Mouse (Mus musculus): ENCODE results near the gene Ccm2. TPM values are rescaled to one million over a fixed set of nuclear protein-coding genes. Genes with fewer than 3 reads are reported as not detected.

The Ccm2 gene
- total and polyA plus RNA-seq, 2 experiments from 2014 or later, result 77.5 to 80.2 TPM

DNA sequence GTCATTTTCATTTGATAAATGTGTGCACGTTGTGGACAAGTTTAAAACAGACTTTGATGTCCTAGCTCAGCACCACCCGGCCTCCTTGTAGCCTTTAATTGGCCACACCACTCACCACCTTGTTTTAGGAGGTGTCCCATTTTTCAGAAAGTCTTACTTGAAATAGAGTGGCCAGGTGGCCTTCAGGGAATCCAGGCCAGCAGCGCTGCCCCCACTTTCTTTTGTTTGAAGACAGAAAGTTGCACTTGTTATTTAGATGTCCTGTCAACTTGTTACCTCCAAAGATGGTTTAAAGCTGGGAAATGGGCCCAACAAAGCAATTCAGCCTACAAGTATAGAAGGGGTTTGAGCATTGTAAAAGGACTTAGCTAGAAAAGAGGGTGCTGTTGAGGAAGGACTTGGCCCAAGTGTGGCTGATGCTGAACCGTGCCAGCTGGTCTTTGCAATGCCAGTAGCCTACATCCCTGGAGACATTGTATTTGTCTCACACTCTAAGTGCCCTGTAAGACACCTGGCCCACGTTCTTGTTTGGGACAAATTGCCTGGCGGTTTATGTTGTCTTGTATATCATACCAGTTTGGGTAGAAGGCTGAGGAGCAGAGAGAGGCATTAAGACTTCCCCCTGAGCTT, 1.1 kb downstream of the Ccm2 start:
- peaks cover 8% of the 10 kb centered on the region for H3K4me1 ChIP-seq (ENCODE audit: insufficient read depth, low read length)
- H3K4me2 ChIP-seq (ENCODE audit: low read depth, low read length), result peak overlapping the region; percentile 79
- H3K9me3 ChIP-seq (ENCODE audit: low read length), result no peaks in the 10 kb centered on the region
- WGBS, result 23% methylated on average over 6 of the region's 6 CpGs
- peak overlapping the region; percentile 86 for H3K9ac ChIP-seq (replicated peaks; ENCODE audit: low read length)
- peak overlapping the region; percentile 92 for H3K27ac ChIP-seq
- no peaks in the 10 kb centered on the region for H3K36me3 ChIP-seq (ENCODE audit: insufficient read depth, low read length)
- TF ChIP-seq CTCF (IDR thresholded peaks at IDR 0.05; ENCODE audit: low read depth), result no peak
- peak; percentile 28 for DNase-seq (ENCODE audit: low spot score)
- H3K4me3 ChIP-seq (ENCODE audit: low read length), result peak overlapping the region; percentile 67
- ATAC-seq, result no peak
- H3K27me3 ChIP-seq (ENCODE audit: insufficient read depth, low read length), result no peaks in the 10 kb centered on the region

DNA sequence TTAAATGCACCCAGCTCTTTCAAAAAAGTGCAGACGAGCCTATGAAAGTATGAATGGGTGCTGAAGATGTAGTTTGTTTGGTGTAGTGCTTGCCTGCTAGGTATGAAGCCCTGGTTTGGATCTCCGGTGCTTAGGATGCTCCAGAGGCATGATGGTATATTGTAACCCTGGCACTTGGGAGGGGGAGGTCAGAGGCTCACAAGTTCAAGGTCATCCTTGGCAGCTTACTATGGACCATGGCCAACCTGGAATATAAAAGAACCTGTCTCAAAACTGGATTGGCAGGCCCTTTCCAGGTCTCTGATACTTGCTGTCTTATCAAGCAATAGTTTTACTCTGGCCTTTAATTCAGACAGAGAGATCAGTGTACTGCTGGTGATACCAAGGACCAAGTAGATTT, 3.1 kb downstream of the Ccm2 start:
- Histone ChIP-seq H3K27me3 (ENCODE audit: insufficient read depth, low read length) (no peaks in the 10 kb centered on the region), H3K27ac (no peak overlapping the region), H3K9ac (replicated peaks; ENCODE audit: low read length) (no peak overlapping the region), H3K4me3 (ENCODE audit: low read length) (no peak overlapping the region), H3K4me2 (ENCODE audit: low read depth, low read length) (no peak overlapping the region), H3K36me3 (ENCODE audit: insufficient read depth, low read length) (no peaks in the 10 kb centered on the region), H3K4me1 (ENCODE audit: insufficient read depth, low read length) (peaks cover 8% of the 10 kb centered on the region), H3K9me3 (ENCODE audit: low read length) (no peaks in the 10 kb centered on the region)
- WGBS, result 85% methylated on average over 2 of the region's 2 CpGs
- DNase-seq (ENCODE audit: low spot score) (no peak), ATAC-seq (no peak)
- TF ChIP-seq CTCF (IDR thresholded peaks at IDR 0.05; ENCODE audit: low read depth), result no peak

DNA sequence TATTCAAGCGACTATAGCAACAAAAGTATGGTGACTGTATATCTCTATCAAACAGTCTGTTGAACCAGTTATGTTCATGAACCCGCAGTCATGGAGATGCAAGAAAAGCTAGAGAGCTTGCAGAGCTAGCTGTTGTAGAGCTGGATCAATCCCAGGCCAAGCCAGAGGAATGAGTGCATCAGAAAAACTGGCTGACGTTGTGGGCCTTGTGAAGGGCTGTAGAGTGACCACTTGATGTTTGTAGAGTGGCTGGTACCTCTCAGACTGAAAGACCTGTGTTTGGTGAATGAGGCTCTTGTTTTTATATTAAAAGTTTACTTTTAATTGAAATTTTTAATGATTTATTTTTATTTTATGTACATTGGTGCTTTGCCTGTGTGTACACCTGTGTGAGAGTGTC, 3.5 kb downstream of the Ccm2 start:
- no peaks in the 10 kb centered on the region for H3K27me3 ChIP-seq (ENCODE audit: insufficient read depth, low read length)
- H3K9ac ChIP-seq (replicated peaks; ENCODE audit: low read length), result no peak overlapping the region
- no peak overlapping the region for H3K4me3 ChIP-seq (ENCODE audit: low read length)
- peaks cover 8% of the 10 kb centered on the region for H3K4me1 ChIP-seq (ENCODE audit: insufficient read depth, low read length)
- no peaks in the 10 kb centered on the region for H3K36me3 ChIP-seq (ENCODE audit: insufficient read depth, low read length)
- H3K9me3 ChIP-seq (ENCODE audit: low read length), result no peaks in the 10 kb centered on the region
- ATAC-seq (no peak), DNase-seq (ENCODE audit: low spot score) (no peak)
- WGBS, result 97% methylated on average over 3 of the region's 3 CpGs
- H3K27ac ChIP-seq, result no peak overlapping the region
- no peak for TF ChIP-seq CTCF (IDR thresholded peaks at IDR 0.05; ENCODE audit: low read depth)
- no peak overlapping the region for H3K4me2 ChIP-seq (ENCODE audit: low read depth, low read length)

DNA sequence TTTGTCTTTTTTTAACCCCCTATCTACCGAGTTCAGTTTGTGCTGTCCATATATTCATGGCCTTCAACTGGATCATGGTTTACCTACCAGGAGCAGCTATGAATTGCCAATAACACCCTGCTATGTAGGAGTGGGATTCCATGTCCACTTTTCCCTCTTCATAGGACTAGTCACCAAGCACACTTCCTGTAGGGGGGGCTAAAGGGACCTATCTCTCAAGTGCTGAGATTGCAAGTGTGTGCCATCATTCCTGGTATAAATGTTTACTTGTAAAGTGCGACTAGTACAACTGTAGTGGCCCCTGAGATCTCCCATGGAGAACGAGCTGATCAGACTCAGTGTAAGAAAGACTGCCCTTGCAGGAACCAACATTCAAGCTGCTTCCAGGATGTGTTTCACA, 11.5 kb downstream of the Ccm2 start:
- Histone ChIP-seq H3K36me3 (ENCODE audit: insufficient read depth, low read length) (no peaks in the 10 kb centered on the region), H3K4me1 (ENCODE audit: insufficient read depth, low read length) (no peaks in the 10 kb centered on the region), H3K27me3 (ENCODE audit: insufficient read depth, low read length) (no peaks in the 10 kb centered on the region), H3K27ac (no peak overlapping the region), H3K9me3 (ENCODE audit: low read length) (no peaks in the 10 kb centered on the region), H3K4me3 (ENCODE audit: low read length) (no peak overlapping the region), H3K4me2 (ENCODE audit: low read depth, low read length) (no peak overlapping the region), H3K9ac (replicated peaks; ENCODE audit: low read length) (no peak overlapping the region)
- ATAC-seq (no peak), DNase-seq (ENCODE audit: low spot score) (no peak)
- 92% methylated on average over 3 of the region's 3 CpGs for WGBS
- TF ChIP-seq CTCF (IDR thresholded peaks at IDR 0.05; ENCODE audit: low read depth), result no peak

DNA sequence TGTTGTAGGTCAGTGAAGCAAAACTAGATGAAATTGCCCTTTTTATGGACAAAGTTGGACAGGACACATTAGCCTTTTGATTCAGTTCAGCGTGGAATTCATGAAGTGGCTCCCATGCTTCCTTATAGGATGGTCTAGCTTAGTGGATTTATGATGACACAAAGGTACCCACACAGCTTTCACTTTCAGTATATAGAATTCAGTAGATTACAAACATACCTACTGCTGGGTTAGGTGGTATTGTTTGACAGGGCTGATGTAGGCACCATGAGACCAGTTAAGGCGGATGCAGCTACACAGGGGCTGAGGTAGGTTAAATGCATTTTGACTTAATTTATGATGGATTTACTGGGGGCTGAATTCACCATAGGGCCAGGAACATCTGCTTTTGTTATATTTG, 13.3 kb downstream of the Ccm2 start:
- TF ChIP-seq CTCF (IDR thresholded peaks at IDR 0.05; ENCODE audit: low read depth), result no peak
- WGBS, result 95% methylated on average over 2 of the region's 2 CpGs
- Histone ChIP-seq H3K9ac (replicated peaks; ENCODE audit: low read length) (no peak overlapping the region), H3K9me3 (ENCODE audit: low read length) (no peaks in the 10 kb centered on the region), H3K4me1 (ENCODE audit: insufficient read depth, low read length) (no peaks in the 10 kb centered on the region), H3K4me3 (ENCODE audit: low read length) (no peak overlapping the region), H3K36me3 (ENCODE audit: insufficient read depth, low read length) (no peaks in the 10 kb centered on the region), H3K27me3 (ENCODE audit: insufficient read depth, low read length) (no peaks in the 10 kb centered on the region), H3K27ac (no peak overlapping the region), H3K4me2 (ENCODE audit: low read depth, low read length) (no peak overlapping the region)
- DNase-seq (ENCODE audit: low spot score) (no peak), ATAC-seq (no peak)

DNA sequence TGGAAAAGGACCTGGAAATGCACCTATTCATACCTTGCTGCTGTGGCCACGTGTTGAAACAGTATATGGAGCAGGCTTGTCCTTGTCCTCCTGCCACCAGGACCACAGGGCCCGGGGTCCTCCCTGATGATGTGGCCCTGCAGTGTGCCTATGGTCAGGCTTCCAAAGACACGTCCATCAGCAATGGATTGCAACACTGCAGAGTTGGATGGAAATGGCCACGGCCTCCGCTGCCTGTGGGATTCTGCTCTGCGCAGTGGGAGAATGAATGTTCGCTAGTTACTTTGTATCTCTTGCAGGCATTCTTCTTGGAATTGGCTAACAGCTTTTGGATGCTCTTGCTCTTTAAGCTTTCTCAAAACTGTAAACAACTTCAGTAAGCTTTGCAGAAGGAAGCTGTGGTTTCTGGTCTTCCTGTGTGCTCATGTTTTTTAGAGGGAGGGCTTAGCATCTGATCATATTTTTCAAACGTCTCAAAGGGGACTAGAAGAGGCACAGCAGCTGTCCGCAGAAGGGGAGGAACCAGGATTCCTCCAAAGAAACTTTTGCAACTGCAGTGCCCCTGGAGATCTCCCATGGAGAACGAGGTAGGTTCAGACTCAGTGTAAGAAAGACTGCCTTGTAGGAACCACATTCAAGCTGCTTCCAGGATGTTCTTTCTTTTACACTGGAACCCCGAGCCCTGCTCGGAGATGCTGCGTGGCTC, 14.1 kb downstream of the Ccm2 start:
- Histone ChIP-seq H3K9me3 (ENCODE audit: low read length) (no peaks in the 10 kb centered on the region), H3K9ac (replicated peaks; ENCODE audit: low read length) (no peak overlapping the region), H3K27ac (no peak overlapping the region), H3K36me3 (ENCODE audit: insufficient read depth, low read length) (no peaks in the 10 kb centered on the region), H3K4me3 (ENCODE audit: low read length) (no peak overlapping the region), H3K4me1 (ENCODE audit: insufficient read depth, low read length) (no peaks in the 10 kb centered on the region), H3K4me2 (ENCODE audit: low read depth, low read length) (no peak overlapping the region), H3K27me3 (ENCODE audit: insufficient read depth, low read length) (no peaks in the 10 kb centered on the region)
- ATAC-seq (no peak), DNase-seq (ENCODE audit: low spot score) (no peak)
- no peak for TF ChIP-seq CTCF (IDR thresholded peaks at IDR 0.05; ENCODE audit: low read depth)
- WGBS, result 85% methylated on average over 13 of the region's 13 CpGs

DNA sequence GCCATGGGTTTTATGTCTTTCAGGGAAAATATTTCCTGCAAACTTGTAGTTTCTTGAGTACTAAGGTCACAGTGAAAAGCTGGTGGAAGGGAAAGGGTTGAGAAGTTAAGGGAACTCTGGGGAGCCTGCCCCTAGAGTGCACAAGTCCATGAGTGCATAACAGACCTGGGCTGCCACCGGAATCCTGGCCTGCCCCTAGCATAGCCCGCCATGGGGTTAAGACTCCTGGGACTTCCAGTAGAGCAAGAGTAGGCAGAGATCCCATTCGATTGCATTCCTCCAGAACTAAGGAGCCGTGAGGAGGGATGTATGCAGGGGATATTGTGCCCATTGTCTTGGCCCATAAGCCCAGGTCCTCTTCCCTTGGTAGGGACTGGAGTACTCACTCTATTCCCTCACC, 14.8 kb downstream of the Ccm2 start:
- no peak overlapping the region for H3K4me2 ChIP-seq (ENCODE audit: low read depth, low read length)
- no peak overlapping the region for H3K27ac ChIP-seq
- no peak for TF ChIP-seq CTCF (IDR thresholded peaks at IDR 0.05; ENCODE audit: low read depth)
- no peak overlapping the region for H3K4me3 ChIP-seq (ENCODE audit: low read length)
- no peaks in the 10 kb centered on the region for H3K36me3 ChIP-seq (ENCODE audit: insufficient read depth, low read length)
- H3K4me1 ChIP-seq (ENCODE audit: insufficient read depth, low read length), result no peaks in the 10 kb centered on the region
- no peaks in the 10 kb centered on the region for H3K9me3 ChIP-seq (ENCODE audit: low read length)
- ATAC-seq (no peak), DNase-seq (ENCODE audit: low spot score) (no peak)
- H3K9ac ChIP-seq (replicated peaks; ENCODE audit: low read length), result no peak overlapping the region
- WGBS, result 93% methylated on average over 4 of the region's 4 CpGs
- no peaks in the 10 kb centered on the region for H3K27me3 ChIP-seq (ENCODE audit: insufficient read depth, low read length)
